Mouse (Mus musculus) kidney, embryonic 15.5 days (tissue): ENCODE measurements at regions not wholly inside any gene's neighbourhood (a gene's known extent, or its start where the extent isn't known, plus 50 kb on each side); places are given as distances from the start of the nearest gene placed in this dataset.
A peak's percentile ranks its signal among the peaks of the same experiment; 100 is the strongest.

Source experiments
- ATAC-seq: fragments of 200-750 bp; cut with Nextera tagmentation; replicated peaks from 2 replicates; pipeline ENCODE4 v1.8.0; 2017; ENCODE audit warnings: moderate TSS enrichment; ENCODE audit not compliant: low FRiP score
- H3K27ac ChIP-seq: fragments of 300-500 bp; sonication (generic); 2 replicates; pipeline ENCODE4 v1.5.1; 2015; ENCODE audit warnings: mild to moderate bottlenecking, inconsistent platforms
- H3K27me3 ChIP-seq: fragments of 300-500 bp; sonication (generic); 2 replicates; pipeline ENCODE4 v1.6.1; 2015; ENCODE audit warnings: inconsistent platforms
- H3K36me3 ChIP-seq: fragments of 300-500 bp; sonication (generic); 2 replicates; pipeline ENCODE4 v1.6.1; 2015; ENCODE audit warnings: inconsistent platforms
- H3K4me1 ChIP-seq: fragments of 300-500 bp; sonication (generic); 2 replicates; pipeline ENCODE4 v1.6.1; 2015; ENCODE audit warnings: inconsistent platforms
- H3K4me2 ChIP-seq: fragments of 300-500 bp; sonication (generic); 2 replicates; pipeline ENCODE4 v1.6.1; 2015; ENCODE audit warnings: moderate library complexity, mild to moderate bottlenecking, inconsistent platforms
- H3K4me3 ChIP-seq: fragments of 300-500 bp; sonication (generic); replicated peaks from 2 replicates; pipeline ENCODE4 v1.5.1; 2015; ENCODE audit warnings: mild to moderate bottlenecking, inconsistent platforms
- H3K9ac ChIP-seq: fragments of 300-500 bp; sonication (generic); 2 replicates; pipeline ENCODE4 v1.6.1; 2015; ENCODE audit warnings: mild to moderate bottlenecking, inconsistent platforms
- H3K9me3 ChIP-seq: fragments of 300-500 bp; sonication (generic); replicated peaks from 2 replicates; pipeline ENCODE4 v1.6.1; 2016; ENCODE audit warnings: inconsistent platforms
- WGBS: fragments of 180-500 bp; shearing (Covaris S2); methylation state at CpG from one replicate; pipeline ENCODE4 v1.1.7; 2015; ENCODE audit warnings: mixed read lengths; 5-methylcytosine and 5-hydroxymethylcytosine counted together

DNA sequence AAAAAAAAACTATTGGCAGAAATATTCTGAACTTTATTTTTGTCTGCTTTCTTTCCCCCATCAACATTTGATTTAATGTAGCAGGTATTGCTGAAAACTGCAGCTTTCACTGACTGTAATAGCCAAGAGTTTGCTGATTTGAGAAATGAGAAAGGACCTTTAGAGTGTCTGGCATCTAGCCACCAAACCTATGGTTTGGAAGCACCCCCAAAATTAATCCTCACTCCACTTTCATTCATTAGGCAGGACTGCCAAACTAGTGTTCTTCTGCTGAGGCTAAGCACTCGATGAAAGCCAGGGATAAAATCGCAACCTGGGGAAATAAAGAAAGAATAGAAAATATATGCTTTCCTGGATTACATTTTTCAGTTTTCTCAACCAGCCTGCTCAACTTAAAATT, 320.4 kb downstream of the Atp6ap1l start:
- H3K4me3 ChIP-seq = no peak overlapping the region
- H3K4me1 ChIP-seq = no peaks in the 10 kb centered on the region
- no peak for ATAC-seq
- H3K9ac ChIP-seq = no peak overlapping the region
- no peaks in the 10 kb centered on the region for H3K36me3 ChIP-seq
- H3K4me2 ChIP-seq = no peak overlapping the region
- 88% methylated on average over 2 of the region's 2 CpGs for WGBS
- H3K9me3 ChIP-seq = no peaks in the 10 kb centered on the region
- H3K27me3 ChIP-seq = no peaks in the 10 kb centered on the region
- H3K27ac ChIP-seq = no peak overlapping the region

DNA sequence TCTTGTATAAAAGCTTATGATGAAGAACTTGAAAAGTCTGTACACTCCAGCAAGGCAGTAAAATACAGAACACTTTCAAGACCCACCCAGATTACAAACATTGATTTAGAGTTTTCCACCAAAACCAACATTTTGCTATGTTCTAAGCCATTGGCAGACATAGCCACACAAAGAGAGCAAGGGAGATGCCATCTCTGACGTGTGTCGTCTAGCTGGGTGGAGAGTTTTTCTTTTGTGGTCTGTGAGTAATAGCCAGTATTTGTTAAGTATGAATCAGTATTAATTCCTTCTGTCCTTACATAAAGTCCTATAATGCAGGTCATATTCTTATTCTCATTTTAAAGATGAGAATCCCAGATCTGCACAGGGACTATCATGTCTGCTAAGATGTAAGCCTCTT, 329.8 kb downstream of the Atp6ap1l start:
- WGBS = 87% methylated on average over 2 of the region's 2 CpGs
- no peak for ATAC-seq

DNA sequence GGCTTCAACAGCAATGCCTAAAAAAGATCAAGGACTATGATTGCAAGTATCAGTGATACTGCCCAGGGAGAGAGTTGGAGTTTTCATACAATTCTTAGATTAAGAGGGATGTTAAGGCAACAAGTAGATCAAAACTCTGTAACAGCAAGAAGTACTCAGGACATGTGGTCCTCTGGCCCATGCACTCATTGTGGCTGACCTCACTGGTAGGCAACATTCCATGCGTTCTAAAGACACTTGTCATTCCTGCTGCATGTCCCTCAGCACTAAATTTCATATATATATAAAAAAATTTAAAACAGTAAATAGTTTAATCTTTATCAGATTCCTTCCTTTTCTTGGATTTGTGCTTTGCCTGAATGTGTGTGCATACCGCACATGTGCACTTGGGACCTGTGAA, 332.6 kb downstream of the Atp6ap1l start:
- no peak overlapping the region for H3K27ac ChIP-seq
- WGBS = 94% methylated on average over 2 of the region's 2 CpGs
- no peak overlapping the region for H3K4me2 ChIP-seq
- no peaks in the 10 kb centered on the region for H3K36me3 ChIP-seq
- H3K27me3 ChIP-seq = no peaks in the 10 kb centered on the region
- no peak overlapping the region for H3K4me3 ChIP-seq
- no peaks in the 10 kb centered on the region for H3K4me1 ChIP-seq
- no peaks in the 10 kb centered on the region for H3K9me3 ChIP-seq
- ATAC-seq = no peak
- no peak overlapping the region for H3K9ac ChIP-seq

More for the DNA sequence above, 329.8 kb downstream of the Atp6ap1l start:
- H3K4me2 ChIP-seq = no peak overlapping the region
- H3K4me3 ChIP-seq = no peak overlapping the region
- H3K27ac ChIP-seq = no peak overlapping the region
- no peaks in the 10 kb centered on the region for H3K27me3 ChIP-seq
- H3K9ac ChIP-seq = no peak overlapping the region
- no peaks in the 10 kb centered on the region for H3K4me1 ChIP-seq
- H3K9me3 ChIP-seq = no peaks in the 10 kb centered on the region
- no peaks in the 10 kb centered on the region for H3K36me3 ChIP-seq

DNA sequence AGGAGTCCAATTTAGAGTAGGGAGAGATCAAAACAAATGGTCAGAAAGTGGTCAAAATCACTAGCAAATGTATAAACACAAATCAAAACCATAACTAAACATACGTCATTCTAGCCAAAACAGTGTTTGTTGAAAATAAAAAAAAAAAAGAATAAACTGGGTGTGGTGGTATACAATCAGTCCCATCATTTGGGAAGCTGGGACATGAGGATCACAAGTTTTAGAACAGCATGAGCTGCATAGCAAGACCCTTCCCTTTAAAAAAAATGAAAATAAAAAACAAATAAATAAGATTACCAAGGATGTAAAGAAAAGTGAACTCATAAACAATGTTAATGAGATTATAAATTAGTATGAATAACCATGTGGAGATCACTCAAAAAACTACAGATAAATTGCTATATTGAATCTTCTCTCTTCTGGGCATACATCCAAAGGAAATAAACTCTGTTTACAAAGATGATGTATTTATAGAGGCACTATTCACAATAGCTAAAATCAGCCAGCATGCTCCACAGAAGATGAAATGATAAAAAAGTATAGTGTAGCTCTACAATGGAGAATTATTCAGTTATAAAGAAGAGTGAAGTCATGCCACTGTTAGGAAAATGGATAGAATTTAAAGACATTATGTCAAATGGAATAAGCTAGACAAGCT, 341.8 kb downstream of the Atp6ap1l start:
- 68% methylated on average over 1 of the region's 1 CpGs for WGBS

DNA sequence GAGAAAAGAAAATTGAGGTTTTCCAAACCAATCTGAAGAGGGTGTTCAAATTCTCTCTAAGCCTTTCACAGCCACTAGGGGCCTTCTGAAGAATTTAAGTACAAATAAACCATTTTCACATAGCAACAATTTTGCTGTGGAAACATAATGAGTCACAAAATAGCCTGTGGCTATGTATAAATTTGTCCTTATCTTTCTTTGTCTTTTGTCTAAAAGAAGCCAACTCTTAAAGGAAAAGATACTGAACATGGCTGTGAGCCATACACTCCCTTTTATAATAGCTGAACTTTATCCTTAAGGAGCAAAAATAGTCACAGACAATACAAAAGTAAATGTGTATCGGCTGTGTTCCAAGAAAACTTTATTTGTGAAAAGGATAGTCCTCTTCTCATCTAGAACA, 345.1 kb downstream of the Atp6ap1l start:
- WGBS = 60% methylated on average over 1 of the region's 1 CpGs
- H3K4me2 ChIP-seq = no peak overlapping the region
- ATAC-seq = no peak
- H3K27ac ChIP-seq = no peak overlapping the region
- no peak overlapping the region for H3K4me3 ChIP-seq
- no peaks in the 10 kb centered on the region for H3K27me3 ChIP-seq
- H3K36me3 ChIP-seq = no peaks in the 10 kb centered on the region
- no peaks in the 10 kb centered on the region for H3K9me3 ChIP-seq
- H3K4me1 ChIP-seq = no peaks in the 10 kb centered on the region
- H3K9ac ChIP-seq = no peak overlapping the region

More for the DNA sequence above, 341.8 kb downstream of the Atp6ap1l start:
- Histone ChIP-seq H3K9ac (no peak overlapping the region), H3K9me3 (no peaks in the 10 kb centered on the region), H3K4me3 (no peak overlapping the region), H3K36me3 (no peaks in the 10 kb centered on the region), H3K4me2 (no peak overlapping the region), H3K4me1 (no peaks in the 10 kb centered on the region), H3K27me3 (no peaks in the 10 kb centered on the region), H3K27ac (no peak overlapping the region)
- ATAC-seq = peak; percentile 70

DNA sequence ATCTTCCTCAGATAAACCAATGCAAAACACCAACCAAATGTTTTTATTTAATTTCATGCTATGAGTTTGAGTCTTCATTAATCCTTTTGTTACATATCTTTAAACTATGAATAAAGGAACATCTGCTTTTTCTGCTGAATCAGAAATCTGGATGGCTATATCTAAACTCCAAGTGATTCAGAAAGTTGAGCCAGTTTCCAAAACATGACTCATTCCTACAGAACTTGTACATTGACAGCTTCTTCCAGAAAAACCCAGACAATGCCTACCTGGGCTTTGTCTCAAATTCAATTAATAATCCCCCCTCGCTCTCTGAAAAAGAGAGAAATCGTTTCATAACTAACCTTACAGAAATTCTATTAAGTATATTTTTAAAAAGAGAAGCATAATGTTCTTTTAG, 345.7 kb downstream of the Atp6ap1l start:
- no peaks in the 10 kb centered on the region for H3K36me3 ChIP-seq
- no peak overlapping the region for H3K4me2 ChIP-seq
- no peak overlapping the region for H3K9ac ChIP-seq
- no peak overlapping the region for H3K27ac ChIP-seq
- no peak for ATAC-seq
- no peaks in the 10 kb centered on the region for H3K27me3 ChIP-seq
- H3K9me3 ChIP-seq = no peaks in the 10 kb centered on the region
- no peaks in the 10 kb centered on the region for H3K4me1 ChIP-seq
- 96% methylated on average over 2 of the region's 2 CpGs for WGBS
- H3K4me3 ChIP-seq = no peak overlapping the region

DNA sequence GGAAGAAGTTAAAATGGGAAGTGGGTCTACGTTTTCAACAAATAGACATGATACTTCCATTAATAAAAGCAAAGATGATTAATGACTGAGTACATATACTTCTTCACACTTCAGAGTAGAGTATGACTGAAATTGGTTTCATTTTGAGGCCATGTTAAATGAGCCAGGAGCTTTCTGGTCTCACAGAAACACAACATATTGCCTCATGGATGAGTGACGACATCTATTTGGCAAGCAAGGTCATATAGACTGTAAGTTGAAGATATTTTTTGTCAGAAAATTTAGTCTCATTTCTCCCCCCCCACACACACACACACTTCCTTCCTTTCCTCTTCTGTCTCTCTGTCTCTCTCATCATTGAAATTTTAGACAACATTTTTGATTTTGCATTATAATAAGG, 354.0 kb downstream of the Atp6ap1l start:
- Histone ChIP-seq H3K4me2 (no peak overlapping the region), H3K4me1 (no peaks in the 10 kb centered on the region), H3K4me3 (no peak overlapping the region), H3K27ac (no peak overlapping the region), H3K9me3 (no peaks in the 10 kb centered on the region), H3K27me3 (no peaks in the 10 kb centered on the region), H3K9ac (no peak overlapping the region), H3K36me3 (no peaks in the 10 kb centered on the region)
- ATAC-seq = no peak
- WGBS = 90% methylated on average over 2 of the region's 2 CpGs

DNA sequence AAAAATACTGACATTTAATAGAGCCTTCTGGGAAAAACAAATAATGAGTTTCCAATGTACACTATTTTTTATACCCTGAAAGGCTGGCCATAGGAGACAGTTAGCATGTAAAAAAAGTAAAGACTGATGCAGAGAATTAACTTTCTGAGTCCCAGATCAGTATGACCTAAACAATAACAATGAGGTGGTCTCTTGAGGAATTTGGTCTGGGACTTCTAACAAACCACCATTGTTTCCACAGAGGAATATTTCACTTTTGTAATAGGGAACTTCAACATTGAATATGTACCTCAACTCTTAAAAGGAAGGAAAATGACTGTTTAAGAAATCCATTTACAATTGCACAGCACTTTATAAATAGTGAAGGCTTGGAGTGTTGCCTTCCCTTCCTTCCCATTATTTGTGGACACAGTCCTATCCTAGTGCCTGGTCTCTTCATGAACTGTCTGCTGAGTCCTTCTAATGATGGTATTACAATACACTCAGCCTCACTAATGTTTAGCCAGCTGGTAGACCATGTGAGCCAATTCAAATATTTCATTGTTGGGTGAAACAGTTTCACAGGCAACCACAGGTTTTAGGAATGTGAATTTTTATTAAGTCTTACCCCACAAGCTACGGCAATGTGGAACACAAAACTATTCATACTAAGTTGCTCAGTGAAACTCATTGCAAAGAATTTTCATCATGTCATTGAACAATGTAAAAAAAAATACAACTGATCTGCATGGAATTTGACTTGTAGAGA, 358.7 kb downstream of the Atp6ap1l start:
- Histone ChIP-seq H3K27ac (no peak overlapping the region), H3K4me1 (no peaks in the 10 kb centered on the region), H3K4me2 (no peak overlapping the region), H3K4me3 (no peak overlapping the region), H3K36me3 (no peaks in the 10 kb centered on the region), H3K9me3 (no peaks in the 10 kb centered on the region), H3K27me3 (no peaks in the 10 kb centered on the region), H3K9ac (no peak overlapping the region)
- WGBS = 65% methylated on average over 1 of the region's 1 CpGs
- ATAC-seq = no peak

DNA sequence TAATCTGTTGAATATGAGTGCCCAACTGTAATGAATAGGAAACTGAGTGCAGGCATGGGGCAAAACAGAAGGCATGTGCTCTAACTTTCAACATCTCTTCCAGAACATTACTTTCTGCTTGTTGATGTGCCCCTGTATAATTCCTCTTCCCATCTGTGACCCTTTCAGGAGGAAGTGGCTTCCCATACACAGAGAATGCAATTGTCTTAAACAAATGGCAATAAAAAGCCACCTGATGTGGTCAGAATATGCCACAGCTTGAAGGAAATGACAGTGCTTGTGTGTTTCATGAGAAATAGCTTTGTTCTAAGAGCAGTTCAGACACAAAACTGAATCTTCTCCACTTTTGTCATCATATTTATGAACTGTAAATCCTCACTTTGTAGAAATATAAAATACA, 359.3 kb downstream of the Atp6ap1l start:
- H3K4me1 ChIP-seq = no peaks in the 10 kb centered on the region
- H3K9me3 ChIP-seq = no peaks in the 10 kb centered on the region
- ATAC-seq = no peak
- no peak overlapping the region for H3K27ac ChIP-seq
- no peak overlapping the region for H3K4me2 ChIP-seq
- no peaks in the 10 kb centered on the region for H3K27me3 ChIP-seq
- H3K36me3 ChIP-seq = no peaks in the 10 kb centered on the region
- H3K4me3 ChIP-seq = no peak overlapping the region
- H3K9ac ChIP-seq = no peak overlapping the region

DNA sequence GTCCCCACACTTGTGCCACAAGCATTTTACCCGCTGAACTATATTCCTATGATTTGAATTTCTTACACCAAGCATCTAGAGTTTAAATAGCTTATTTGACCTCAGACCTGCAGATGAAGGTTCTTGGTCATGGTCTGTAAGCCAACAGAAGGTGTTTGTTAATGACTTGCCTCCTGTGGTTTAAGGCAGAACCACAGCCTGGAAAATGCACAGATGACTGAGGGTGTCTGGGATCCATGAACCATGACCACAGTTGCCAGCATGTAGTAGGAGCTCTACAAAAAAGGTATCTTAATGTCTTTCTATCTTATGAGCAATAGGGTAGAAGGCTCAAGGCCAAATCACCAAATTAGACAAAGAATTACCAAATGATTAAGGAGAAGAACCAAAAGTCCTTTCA, 367.6 kb downstream of the Atp6ap1l start:
- 93% methylated on average over 1 of the region's 1 CpGs for WGBS

DNA sequence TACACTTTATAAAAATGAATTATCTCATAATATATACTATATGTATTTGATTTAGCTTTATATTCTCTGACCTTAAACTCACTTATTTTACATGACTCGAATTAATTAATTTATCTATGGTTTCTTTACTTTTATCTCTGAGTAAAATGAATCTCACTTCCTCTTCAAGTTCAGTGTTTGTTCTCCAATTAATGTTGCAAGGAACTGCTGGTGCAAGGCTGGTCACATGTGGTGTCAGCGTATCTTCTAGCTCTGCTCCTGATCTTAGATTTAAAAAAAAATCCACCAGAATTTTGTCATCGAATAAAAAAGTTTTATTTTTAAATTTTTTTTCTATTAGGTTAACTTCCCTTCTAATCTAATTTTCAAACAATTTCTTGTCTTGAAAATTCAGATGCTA, 378.2 kb downstream of the Atp6ap1l start:
- 86% methylated on average over 3 of the region's 3 CpGs for WGBS
- H3K9me3 ChIP-seq = no peaks in the 10 kb centered on the region
- peaks cover 3% of the 10 kb centered on the region for H3K4me1 ChIP-seq
- no peak overlapping the region for H3K9ac ChIP-seq
- H3K4me3 ChIP-seq = no peak overlapping the region
- no peak overlapping the region for H3K4me2 ChIP-seq
- no peaks in the 10 kb centered on the region for H3K27me3 ChIP-seq
- no peak overlapping the region for H3K27ac ChIP-seq
- no peaks in the 10 kb centered on the region for H3K36me3 ChIP-seq
- ATAC-seq = no peak

More for the DNA sequence above, 367.6 kb downstream of the Atp6ap1l start:
- H3K36me3 ChIP-seq = no peaks in the 10 kb centered on the region
- ATAC-seq = peak; percentile 77
- no peaks in the 10 kb centered on the region for H3K4me1 ChIP-seq
- no peak overlapping the region for H3K4me3 ChIP-seq
- no peak overlapping the region for H3K9ac ChIP-seq
- no peaks in the 10 kb centered on the region for H3K27me3 ChIP-seq
- H3K9me3 ChIP-seq = no peaks in the 10 kb centered on the region; the same call in 1 of the 2 replicates
- no peak overlapping the region for H3K4me2 ChIP-seq
- no peak overlapping the region for H3K27ac ChIP-seq

DNA sequence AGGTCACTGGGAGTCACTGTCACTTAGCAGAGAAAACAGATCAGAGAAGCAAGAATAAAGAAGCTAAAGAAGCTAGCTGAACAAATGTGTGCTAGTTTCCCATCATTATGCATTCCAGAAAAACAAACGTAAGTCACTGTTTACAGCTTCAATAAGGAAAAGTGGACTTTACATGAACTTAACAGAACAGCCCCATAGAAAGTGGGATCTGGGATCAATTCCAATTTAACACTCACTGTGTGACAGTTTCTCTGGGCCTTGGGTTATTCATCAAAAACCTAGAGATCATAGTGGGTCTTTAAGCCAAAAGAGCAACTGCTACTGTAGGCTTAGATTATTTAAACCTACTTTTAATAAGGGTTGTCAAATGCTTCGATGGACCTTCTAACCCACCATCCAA, 379.4 kb downstream of the Atp6ap1l start:
- no peak overlapping the region for H3K4me3 ChIP-seq
- no peaks in the 10 kb centered on the region for H3K9me3 ChIP-seq
- 65% methylated on average over 2 of the region's 2 CpGs for WGBS
- no peak overlapping the region for H3K9ac ChIP-seq
- H3K4me2 ChIP-seq = no peak overlapping the region
- no peak for ATAC-seq
- peaks cover 13% of the 10 kb centered on the region for H3K4me1 ChIP-seq
- no peaks in the 10 kb centered on the region for H3K27me3 ChIP-seq
- H3K27ac ChIP-seq = no peak overlapping the region
- H3K36me3 ChIP-seq = no peaks in the 10 kb centered on the region
